ENCODE assay signal across 8 mouse cellular contexts in genomic region chr9:124425411-124425885, GRCm38 (mm10). TPM values are rescaled to one million over a fixed set of nuclear protein-coding genes. Genes with fewer than 3 reads are reported as not detected.
A peak's percentile ranks its signal among the peaks of the same experiment; 100 is the strongest.
DNase-seq lines count a peak whose midpoint lies in the region; ATAC-seq lines count a peak whose summit lies in the region.

No protein-coding gene starts in this region.

- H3K4me3 ChIP-seq in brown adipose tissue, adult 24 weeks (ENCODE audit: insufficient read depth, low read depth, low read length), result peak overlapping the region; percentile 85
- peak overlapping the region; percentile 65 for H3K4me3 ChIP-seq in forebrain, embryonic 11.5 days (ENCODE audit: low read depth, low read length)
- H3K4me3 ChIP-seq in heart, embryonic 16.5 days (ENCODE audit: low read length), result peak overlapping the region; percentile 71
- peak overlapping the region; percentile 73 for H3K4me3 ChIP-seq in liver, embryonic 13.5 days (replicated peaks)
- peak overlapping the region; percentile 67 for H3K4me3 ChIP-seq in stomach, embryonic 14.5 days (ENCODE audit: low read depth, low read length)

- no peaks in the 10 kb centered on the region for H3K27me3 ChIP-seq in forebrain, embryonic 11.5 days (ENCODE audit: control insufficient read depth, insufficient read depth, low read length)
- H3K27me3 ChIP-seq in heart, embryonic 16.5 days (ENCODE audit: control insufficient read depth, insufficient read depth, low read length), result no peaks in the 10 kb centered on the region
- H3K27me3 ChIP-seq in liver, embryonic 13.5 days, result peaks cover 3% of the 10 kb centered on the region; the same call in 1 of the 2 replicates
- H3K27me3 ChIP-seq in stomach, embryonic 14.5 days (ENCODE audit: control insufficient read depth, insufficient read depth, low read length), result no peaks in the 10 kb centered on the region

- peak; percentile 98 for DNase-seq in forebrain, embryonic 11.5 days (ENCODE audit: low spot score)
- DNase-seq in kidney, postnatal 25 days, result peak; percentile 96
- peak; percentile 71 for DNase-seq in liver, embryonic 13.5 days
- peak; percentile 95 to 96 for DNase-seq in natural killer cell, adult 2 months (ENCODE audit: low spot score in 2 of 2)

- WGBS in forebrain, embryonic 11.5 days, result under 1% methylated on average over 43 of the region's 47 CpGs
- under 1% methylated on average over 47 of the region's 47 CpGs for WGBS in heart, embryonic 16.5 days
- WGBS in liver, embryonic 13.5 days (ENCODE audit: insufficient replicate concordance), result under 1% methylated on average over 45 of the region's 47 CpGs
- under 1% methylated on average over 44 of the region's 47 CpGs for WGBS in stomach, embryonic 14.5 days

- no peaks in the 10 kb centered on the region for H3K36me3 ChIP-seq in forebrain, embryonic 11.5 days (ENCODE audit: control insufficient read depth, insufficient read depth, low read length)
- no peaks in the 10 kb centered on the region for H3K36me3 ChIP-seq in heart, embryonic 16.5 days (ENCODE audit: control insufficient read depth, insufficient read depth)
- H3K36me3 ChIP-seq in liver, embryonic 13.5 days, result no peaks in the 10 kb centered on the region
- H3K36me3 ChIP-seq in stomach, embryonic 14.5 days (ENCODE audit: control insufficient read depth, insufficient read depth, low read length), result no peaks in the 10 kb centered on the region

- peak overlapping the region; percentile 57 for H3K4me2 ChIP-seq in forebrain, embryonic 11.5 days (ENCODE audit: low read depth, low read length, severe bottlenecking)
- H3K4me2 ChIP-seq in heart, embryonic 16.5 days (ENCODE audit: low read depth, low read length), result peak overlapping the region; percentile 74
- H3K4me2 ChIP-seq in liver, embryonic 13.5 days, result peak overlapping the region; percentile 93
- H3K4me2 ChIP-seq in stomach, embryonic 14.5 days (replicated peaks; ENCODE audit: low read depth, low read length), result peak overlapping the region; percentile 46

- H3K9me3 ChIP-seq in forebrain, embryonic 11.5 days (ENCODE audit: control insufficient read depth, low read length), result no peaks in the 10 kb centered on the region
- H3K9me3 ChIP-seq in heart, embryonic 16.5 days (replicated peaks; ENCODE audit: control insufficient read depth, low read length), result no peaks in the 10 kb centered on the region
- H3K9me3 ChIP-seq in liver, embryonic 13.5 days (replicated peaks), result no peaks in the 10 kb centered on the region
- no peaks in the 10 kb centered on the region for H3K9me3 ChIP-seq in stomach, embryonic 14.5 days (ENCODE audit: control insufficient read depth, low read depth, low read length)

- peak overlapping the region; percentile 98 for H3K27ac ChIP-seq in brown adipose tissue, adult 24 weeks (replicated peaks; ENCODE audit: low read depth, low read length)
- H3K27ac ChIP-seq in forebrain, embryonic 11.5 days (ENCODE audit: low read depth, low read length), result peak overlapping the region; percentile 96
- peak overlapping the region; percentile 100 for H3K27ac ChIP-seq in heart, embryonic 16.5 days (ENCODE audit: low read length)
- peak overlapping the region; percentile 93 for H3K27ac ChIP-seq in liver, embryonic 13.5 days
- peak overlapping the region; percentile 99 for H3K27ac ChIP-seq in stomach, embryonic 14.5 days (ENCODE audit: low read length)

- ATAC-seq in CD4-positive, CD25-positive, alpha-beta regulatory T cell, adult 4 months, result peak; percentile 26
- peak; percentile 47 for ATAC-seq in forebrain, embryonic 11.5 days (replicated peaks; ENCODE audit: low FRiP score)
- peak; percentile 8 for ATAC-seq in heart, embryonic 16.5 days (replicated peaks; ENCODE audit: extremely low read depth, insufficient read depth, low FRiP score)
- peak; percentile 1; the same call in 1 of the 2 replicates for ATAC-seq in liver, embryonic 13.5 days (ENCODE audit: low read depth)
- ATAC-seq in stomach, embryonic 14.5 days (ENCODE audit: insufficient number of reproducible peaks, insufficient read depth, low FRiP score, low read depth), result peak; percentile 19

- H3K9ac ChIP-seq in forebrain, embryonic 11.5 days (ENCODE audit: low read length), result peak overlapping the region; percentile 61
- H3K9ac ChIP-seq in heart, embryonic 16.5 days (ENCODE audit: low read length), result peak overlapping the region; percentile 78
- H3K9ac ChIP-seq in liver, embryonic 13.5 days, result peak overlapping the region; percentile 41
- H3K9ac ChIP-seq in stomach, embryonic 14.5 days (replicated peaks; ENCODE audit: low read depth, low read length), result peak overlapping the region; percentile 57

- no peaks in the 10 kb centered on the region for H3K4me1 ChIP-seq in brown adipose tissue, adult 24 weeks (ENCODE audit: control insufficient read depth, insufficient read depth, insufficient read length, low read length)
- H3K4me1 ChIP-seq in forebrain, embryonic 11.5 days (replicated peaks; ENCODE audit: control insufficient read depth, insufficient read depth, low read length), result no peaks in the 10 kb centered on the region
- H3K4me1 ChIP-seq in heart, embryonic 16.5 days (ENCODE audit: control insufficient read depth, insufficient read depth, low read length), result no peaks in the 10 kb centered on the region
- H3K4me1 ChIP-seq in liver, embryonic 13.5 days (replicated peaks), result peaks cover 28% of the 10 kb centered on the region
- no peaks in the 10 kb centered on the region for H3K4me1 ChIP-seq in stomach, embryonic 14.5 days (ENCODE audit: control insufficient read depth, insufficient read depth, low read length)

RNA-seq across cellular contexts. Expression of gene Ppp2r3d, which starts 51.2 kb away (rescaled TPM):
- polyA plus RNA-seq in CD4-positive, CD25-positive, alpha-beta regulatory T cell, adult 4 months (2017; shearing (Covaris generic)), result 10 to 100 TPM in 1 of 2 experiments, 1 to 10 TPM in 1; 9.7 to 12.9 TPM
- polyA plus RNA-seq in brown adipose tissue, adult 24 weeks (2012; ENCODE audit: insufficient read depth, insufficient read length, missing spikeins), result 22.9 and 25.4 TPM in 2 replicates
- polyA plus RNA-seq in forebrain, embryonic 11.5 days (2014; fragmentation: Nextera tagmentation; extraction: Ambion mirVana), result 163 TPM in 2 replicates
- polyA plus RNA-seq in heart, embryonic 16.5 days (2015; fragmentation: Nextera tagmentation; extraction: Ambion mirVana), result 143 TPM in 2 replicates
- polyA plus RNA-seq in liver, embryonic 13.5 days (2015; fragmentation: Nextera tagmentation; extraction: Ambion mirVana), result 33.3 TPM in 2 replicates
- 123 and 127 TPM in 2 replicates for polyA plus RNA-seq in stomach, embryonic 14.5 days (2014; fragmentation: Nextera tagmentation; extraction: Ambion mirVana)

Comparison
In these comparisons a context has a peak if more than half of its experiments do, and no peak if none do; other contexts are left out.
1. Peak in every context shown above with its lines: DNase-seq, ATAC-seq, H3K4me3 ChIP-seq and H3K27ac ChIP-seq.